Mouse (Mus musculus) adrenal gland, postnatal 25 days (tissue): Measurements from ENCODE around the gene Taok1. TPM values are rescaled to one million over a fixed set of nuclear protein-coding genes. Genes with fewer than 3 reads are reported as not detected.
"Not testable (repeated sequence)": the region's sequence is repeated elsewhere in the genome, so short reads cannot be mapped to it uniquely, and the experiment has no call there.

Experiments used
- DNase-seq: peaks from one replicate; pipeline ENCODE4 v3.0.0; 2021; ENCODE audit warnings: mixed read lengths
- long read RNA-seq: library from polyadenylated mRNA; stranded (forward); transcript quantifications from one replicate; pipeline ENCODE4 v2.0.0, GENCODE M21; 2021
- total RNA-seq: library from RNA; stranded (reverse); gene quantifications from 2 replicates; pipeline ENCODE4 v1.2.3, GENCODE M21; 2021

Gene Taok1
- 51.4 and 60.2 TPM in 2 replicates for total RNA-seq
- long read RNA-seq, full-length matches to known transcripts, result 2 of 9 reads
- long read RNA-seq, partial matches to known transcripts, result 5 of 9 reads
- long read RNA-seq, other reads (novel, unspliced or antisense), result 2 of 9 reads

DNA sequence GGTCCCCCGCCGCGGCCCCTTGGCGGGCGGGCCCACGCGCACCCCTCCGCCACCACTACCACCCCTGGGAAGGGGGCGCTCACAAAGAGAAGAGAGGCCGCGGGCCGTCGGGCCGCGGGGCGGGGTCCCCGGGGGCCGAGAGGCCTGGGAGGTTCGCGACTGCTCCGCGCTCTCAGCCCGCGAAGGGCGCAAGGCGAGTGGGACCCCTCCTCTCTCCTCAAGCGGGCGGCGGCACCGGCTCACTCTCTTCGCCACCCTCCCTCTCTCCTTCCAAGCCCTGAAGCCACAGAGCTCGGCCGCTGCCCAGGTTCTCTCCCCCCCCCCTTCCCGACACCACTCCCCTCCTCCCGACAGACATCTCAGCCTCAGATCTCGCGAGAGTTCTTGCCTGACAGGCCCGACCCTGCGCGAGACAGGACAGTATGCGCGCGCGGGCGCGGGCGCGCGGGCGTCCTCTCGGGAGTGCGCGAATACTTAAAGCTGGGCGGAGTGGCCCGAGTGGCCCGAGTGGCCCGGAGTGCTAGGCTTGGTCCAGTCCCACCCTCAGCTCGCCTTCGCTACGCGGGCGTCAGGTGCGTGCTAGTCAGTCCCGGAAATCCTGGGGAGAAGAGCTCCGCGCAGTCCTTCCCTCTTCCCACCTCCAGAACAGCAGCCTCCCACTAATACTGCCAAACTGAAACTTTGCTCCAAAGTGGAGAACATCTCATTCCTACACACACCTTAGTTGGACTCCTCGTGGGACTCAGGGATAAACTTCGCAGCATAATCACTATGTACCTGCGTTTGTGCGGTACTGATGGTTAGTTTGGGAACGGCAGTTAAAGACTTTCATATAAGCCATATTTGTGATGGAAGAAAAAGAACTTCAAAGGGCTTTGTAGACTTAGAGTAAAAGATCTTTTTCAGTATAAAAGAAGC, at the start of gene Taok1:
Taok1 (minus strand) TSS at position 278 of the 918 bp plus-strand sequence.
- peak; percentile 94 for DNase-seq

- not testable (repeated sequence) for DNase-seq
These were observed 46.0 kb upstream of the Taok1 start for GRCm38 (mm10) chr11:77653406-77654190.

- no peak for DNase-seq
These were observed 44.9 kb upstream of the Taok1 start for GRCm38 (mm10) chr11:77652484-77652883.

DNA sequence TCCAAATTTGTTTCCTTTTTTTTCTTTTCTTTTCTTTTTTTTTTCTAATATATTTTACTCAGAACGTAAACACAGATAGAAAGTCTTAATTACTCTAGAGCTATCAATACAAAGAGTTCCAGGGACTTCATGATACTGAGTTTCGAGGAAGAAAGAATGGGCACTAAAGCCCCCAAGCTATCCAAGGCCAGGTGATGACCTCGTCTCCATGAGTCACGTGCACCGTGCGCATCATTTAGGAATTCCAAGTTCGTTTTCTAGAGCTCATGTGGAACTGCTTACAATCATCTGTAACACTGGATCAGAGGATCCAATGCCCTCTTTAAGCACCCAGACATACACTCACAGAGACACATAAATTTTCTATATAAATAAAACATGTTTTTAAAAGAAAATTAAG, 41.3 kb upstream of the Taok1 start:
- peak; percentile 36 for DNase-seq

DNA sequence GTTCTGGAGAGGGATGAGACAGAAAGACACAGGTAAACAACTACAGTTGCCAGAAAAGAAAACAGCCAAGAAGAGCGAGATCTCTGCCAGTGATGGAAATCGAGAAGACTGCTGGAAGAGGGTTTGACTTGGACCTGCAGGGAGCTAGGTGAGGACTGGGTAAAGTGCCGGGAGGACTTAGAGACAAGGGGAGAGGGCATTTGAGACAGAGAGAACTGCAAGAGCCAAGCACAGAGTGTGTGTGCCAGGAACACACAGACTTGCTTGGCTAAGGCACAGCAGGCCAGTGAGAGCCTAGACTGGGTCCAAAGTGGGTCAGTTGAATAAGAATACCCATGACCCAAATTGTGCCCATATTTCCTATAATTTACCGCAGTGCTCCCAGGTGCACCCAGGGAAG, 37.9 kb upstream of the Taok1 start:
- no peak for DNase-seq

- no peak for DNase-seq
These were observed 33.8 kb upstream of the Taok1 start for GRCm38 (mm10) chr11:77641390-77641789.

- DNase-seq, result peak; percentile 72
These were observed 22.6 kb upstream of the Taok1 start for GRCm38 (mm10) chr11:77630257-77630670.

- DNase-seq, result no peak
These were observed 21.9 kb upstream of the Taok1 start for GRCm38 (mm10) chr11:77629476-77629875.

- no peak for DNase-seq
These were observed 19.3 kb upstream of the Taok1 start for GRCm38 (mm10) chr11:77626596-77627535.

DNA sequence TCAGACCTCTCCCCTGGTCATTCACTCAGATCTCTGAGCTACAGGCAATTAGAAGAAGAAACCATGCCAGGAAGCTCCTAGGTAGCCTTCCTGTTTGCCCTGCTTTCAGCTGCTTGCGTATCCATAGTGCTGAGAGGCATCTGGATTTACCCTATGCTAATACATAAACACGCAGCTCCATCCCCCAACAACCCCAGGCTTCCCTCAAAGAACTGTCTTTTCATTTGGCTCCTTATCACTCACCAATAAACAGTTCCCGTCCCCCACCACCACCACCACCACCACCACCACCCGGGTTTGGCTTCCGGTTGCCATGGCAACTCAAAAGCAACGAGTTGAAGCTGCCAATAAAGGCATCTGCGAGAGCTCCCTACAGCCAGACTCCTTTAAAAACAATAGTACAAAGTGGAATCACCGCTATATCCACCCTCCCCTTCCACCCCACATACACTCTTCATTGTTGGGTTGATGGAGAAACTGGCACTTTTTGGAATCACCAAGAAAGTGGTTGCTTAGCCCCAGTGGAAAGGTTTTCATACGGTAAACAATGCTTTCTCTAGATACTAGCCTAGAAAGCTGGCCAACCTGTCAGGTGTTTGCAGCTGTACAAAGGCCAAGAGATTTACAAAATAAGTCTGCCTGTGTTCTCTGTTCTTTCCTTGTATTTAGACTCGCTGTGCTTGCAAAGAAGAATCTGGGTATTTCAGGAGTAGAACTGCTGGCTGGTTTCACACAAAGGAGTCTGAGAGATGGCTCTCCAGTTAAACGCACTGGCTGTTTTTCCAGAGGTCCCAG, 17.6 kb upstream of the Taok1 start:
- DNase-seq, result no peak

GRCm38 (mm10) chr11:77624441-77625060, 16.9 kb upstream of the Taok1 start:
- peak; percentile 43 for DNase-seq

- no peak for DNase-seq
These were observed 16.4 kb upstream of the Taok1 start for GRCm38 (mm10) chr11:77624002-77624401.

DNA sequence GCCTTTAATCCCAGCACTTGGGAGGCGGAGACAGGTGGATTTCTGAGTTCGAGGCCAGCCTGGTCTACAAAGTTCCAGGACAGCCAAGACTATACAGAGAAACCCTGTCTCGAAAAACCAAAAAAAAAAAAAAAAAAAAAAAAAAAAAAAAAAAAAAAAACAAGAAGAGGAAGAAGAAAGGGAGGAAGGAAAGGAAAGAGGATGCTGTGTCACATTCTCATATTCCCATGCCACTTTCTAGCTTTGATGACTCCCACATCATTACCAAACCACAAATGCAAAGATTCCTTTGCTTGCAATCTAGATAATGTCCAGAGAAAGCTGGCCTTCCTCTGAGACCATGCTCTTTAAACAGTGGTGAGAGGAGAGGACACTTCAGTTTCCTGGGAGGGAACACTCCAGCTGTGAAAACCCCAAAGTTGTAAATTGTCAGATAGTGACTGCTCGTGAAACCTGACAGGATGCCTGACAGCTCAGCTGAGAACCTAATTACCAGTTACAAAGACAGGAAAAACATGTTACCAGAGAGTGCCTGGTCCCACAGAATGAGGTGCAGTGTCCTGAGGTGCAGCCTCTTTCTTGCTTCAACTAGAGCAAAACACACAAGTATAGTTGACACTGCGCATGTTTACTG, 14.4 kb upstream of the Taok1 start:
- DNase-seq, result no peak

GRCm38 (mm10) chr11:77615084-77615624, 7.5 kb upstream of the Taok1 start:
- no peak for DNase-seq

DNA sequence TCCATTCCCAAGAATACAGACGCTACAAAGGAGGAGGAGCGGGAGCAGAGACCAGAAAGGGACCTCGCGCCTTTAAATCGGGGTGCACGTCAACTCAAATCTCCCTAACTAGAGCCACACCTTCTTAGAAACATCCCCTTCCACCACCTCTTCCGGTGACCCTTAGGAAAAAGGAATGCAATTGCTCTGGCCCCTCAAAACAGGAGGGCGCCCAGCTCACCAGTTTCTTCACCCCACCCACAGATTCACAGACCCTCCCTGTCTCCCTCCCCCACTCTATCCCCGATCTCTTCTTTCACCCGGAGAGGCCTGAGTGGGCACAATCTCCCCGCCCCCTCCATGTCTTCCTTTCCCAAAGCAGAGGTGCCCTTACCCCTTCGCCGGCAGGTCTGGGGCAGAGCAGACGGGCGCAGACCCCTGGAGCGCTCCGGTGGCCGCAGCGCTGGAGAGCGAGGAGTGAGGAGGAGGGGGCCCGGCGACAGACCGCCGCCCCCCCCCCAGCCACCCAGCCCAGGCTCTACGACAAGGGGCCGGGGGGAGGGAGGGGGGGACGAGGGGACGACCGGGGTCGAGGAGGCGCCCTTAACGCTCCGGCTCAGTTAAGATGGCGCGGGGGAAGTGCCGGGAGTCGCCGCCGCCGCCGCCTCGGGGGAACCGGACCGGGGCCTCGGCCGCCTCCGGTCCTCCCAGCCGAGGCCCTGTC, 629 bp downstream of the Taok1 start:
- peak; percentile 27 for DNase-seq

GRCm38 (mm10) chr11:77606469-77606834, 1.2 kb downstream of the Taok1 start:
- no peak for DNase-seq

GRCm38 (mm10) chr11:77597266-77597665, 10.3 kb downstream of the Taok1 start:
- no peak for DNase-seq

GRCm38 (mm10) chr11:77591388-77591787, 16.2 kb downstream of the Taok1 start:
- no peak for DNase-seq

DNA sequence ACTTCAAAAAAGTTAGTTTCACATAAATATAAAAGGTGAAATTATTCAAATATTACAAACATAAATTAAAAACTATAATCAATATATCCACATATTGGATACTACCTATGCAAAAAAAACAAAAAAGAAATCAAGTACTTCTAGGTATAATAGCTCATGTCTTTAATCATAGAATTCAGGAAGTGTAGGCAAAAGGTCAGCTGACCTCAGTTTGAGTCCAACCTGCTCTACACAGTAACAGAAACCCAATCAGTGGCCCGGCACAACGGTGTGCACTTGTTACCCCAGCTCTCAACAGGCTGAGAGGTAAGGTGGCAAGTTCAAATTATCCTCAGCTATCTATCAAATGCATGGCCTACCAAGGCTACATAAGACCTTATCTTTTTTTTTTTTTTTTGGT, 16.8 kb downstream of the Taok1 start:
- DNase-seq, result no peak
